Mouse (Mus musculus) gastrocnemius, adult 8-10 months (tissue): ENCODE measurements around the gene Memo1. TPM values are rescaled to one million over a fixed set of nuclear protein-coding genes. Genes with fewer than 3 reads are reported as not detected.
"Not testable (repeated sequence)": the region's sequence is repeated elsewhere in the genome, so short reads cannot be mapped to it uniquely, and the experiment has no call there.

ENCODE experiments used
- DNase-seq, 2 experiments: peaks; one replicate each; pipeline ENCODE4 v3.0.0; 2022; ENCODE audit warnings: low spot score in 2 of 2
- total RNA-seq, 4 experiments: library from RNA; stranded (reverse); gene quantifications; 2 replicates each; pipeline ENCODE4 v1.2.4; 2022

Gene Memo1
- total RNA-seq, 4 experiments from 2014 or later: 46.9 to 53.6 (median 52.8) TPM

DNA sequence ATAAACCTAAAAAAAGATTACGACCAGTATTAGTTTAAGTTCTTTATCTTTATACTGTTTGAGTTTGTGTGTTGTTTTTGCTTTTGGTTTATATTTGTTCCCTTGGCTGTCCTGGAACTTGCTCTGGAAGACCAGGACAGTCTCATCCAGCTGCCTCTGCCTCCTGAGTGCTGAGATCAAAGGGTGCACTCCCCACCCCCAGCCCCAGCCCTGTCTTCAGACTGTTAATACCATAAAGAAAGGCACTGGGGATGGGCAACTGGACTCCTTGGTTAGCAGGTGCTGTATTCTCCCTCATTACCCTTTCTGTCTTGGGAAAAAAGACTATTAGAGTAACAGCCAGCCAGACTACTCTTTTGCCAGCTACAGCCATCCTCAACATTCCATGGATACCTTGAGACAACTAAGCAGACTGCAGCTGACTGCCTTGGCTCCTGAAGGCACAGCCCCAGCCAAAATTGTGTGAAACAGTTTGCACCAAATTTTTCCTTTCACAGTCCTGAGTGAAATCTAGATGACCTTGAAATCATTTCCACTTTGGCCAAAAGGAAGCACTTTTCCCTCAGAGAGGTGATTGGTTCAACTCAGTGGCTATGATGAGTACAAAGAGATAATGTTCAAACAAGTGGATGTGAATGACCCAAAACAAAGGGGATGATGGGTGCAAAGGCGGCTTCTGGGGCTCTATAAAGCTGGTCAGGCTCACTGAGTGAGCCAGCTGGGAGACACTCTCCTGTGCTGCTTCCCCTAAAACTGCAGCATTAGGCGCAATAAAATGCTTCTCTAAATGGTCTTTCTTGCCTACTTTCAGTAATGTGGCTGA, 30.8 kb downstream of the Memo1 start:
- DNase-seq: no peak

DNA sequence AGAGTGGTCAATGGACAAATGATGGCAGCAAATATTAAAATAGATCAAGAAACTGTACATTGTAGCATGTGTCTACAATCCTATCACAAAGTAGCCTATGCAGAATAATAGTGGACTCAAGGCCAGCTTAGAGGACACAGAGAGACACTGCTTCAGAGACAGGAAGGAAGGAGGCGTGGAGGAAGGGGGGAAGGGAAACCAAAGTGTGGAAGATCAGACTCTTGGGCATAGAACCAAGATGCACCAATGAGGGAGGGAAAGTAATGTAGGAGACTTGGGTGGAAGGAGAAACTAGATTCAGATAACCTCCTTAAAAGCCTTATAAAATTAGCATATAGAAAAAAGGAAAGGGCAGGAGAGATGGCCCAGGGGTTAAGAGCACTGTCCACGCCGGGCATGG, 32.9 kb downstream of the Memo1 start:
- DNase-seq: no peak

DNA sequence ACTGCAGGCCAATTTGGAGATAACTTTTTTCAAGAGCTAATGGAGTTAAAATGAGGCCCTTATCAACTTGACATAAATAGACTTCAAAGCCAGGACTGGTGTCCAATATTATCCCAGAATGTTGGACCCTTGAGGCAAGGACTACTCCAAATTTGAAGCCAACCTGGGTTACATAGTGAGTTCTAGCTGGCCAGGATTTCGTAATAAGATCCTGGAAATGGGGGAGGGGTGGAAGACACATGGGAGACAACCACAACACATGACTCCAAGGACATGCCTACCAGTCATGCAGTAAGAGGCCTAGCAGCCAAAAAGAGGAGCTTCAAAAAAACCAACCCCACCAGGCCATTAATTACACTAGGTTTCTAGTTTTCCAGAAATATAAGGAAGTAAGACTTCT, 50.0 kb downstream of the Memo1 start:
- DNase-seq: peak; percentile 20 to 31

DNA sequence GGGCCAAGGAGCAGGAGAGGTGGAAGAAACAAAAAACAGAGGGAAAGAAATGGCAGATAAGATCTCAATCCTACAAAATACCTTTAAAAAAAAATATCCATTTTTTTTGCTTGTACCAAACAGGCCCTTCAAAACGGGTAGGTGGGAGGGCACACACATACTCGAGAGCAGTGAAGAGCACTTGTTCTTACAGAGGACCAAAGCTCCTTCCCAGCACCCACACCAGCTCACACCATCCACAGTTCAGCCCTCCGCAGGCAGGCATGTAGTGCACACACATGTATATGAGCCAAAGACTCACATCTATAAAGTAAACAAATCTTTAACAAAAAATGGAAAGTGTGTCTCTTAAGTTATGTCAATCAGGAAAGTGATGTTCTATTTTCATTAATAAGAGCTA, 52.5 kb downstream of the Memo1 start:
- DNase-seq: no peak

DNA sequence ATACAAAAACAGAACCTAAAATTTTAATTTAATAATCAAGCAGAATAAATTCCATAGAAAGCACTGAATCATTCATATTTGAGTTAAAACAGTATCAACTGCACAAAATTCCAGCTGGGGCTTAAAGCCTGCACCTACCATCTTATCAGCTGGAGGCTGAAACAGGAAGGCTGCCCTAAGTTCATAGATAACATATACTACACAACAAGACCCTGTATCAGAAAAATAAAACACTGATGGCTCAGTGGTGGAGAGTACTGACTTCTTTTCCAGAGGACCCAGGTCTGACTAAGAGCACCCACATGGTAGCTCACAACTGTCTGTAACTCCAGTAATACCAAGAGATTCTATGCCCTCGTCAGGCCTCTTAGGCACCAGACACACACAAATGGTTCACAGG, 55.0 kb downstream of the Memo1 start:
- no peak for DNase-seq

DNA sequence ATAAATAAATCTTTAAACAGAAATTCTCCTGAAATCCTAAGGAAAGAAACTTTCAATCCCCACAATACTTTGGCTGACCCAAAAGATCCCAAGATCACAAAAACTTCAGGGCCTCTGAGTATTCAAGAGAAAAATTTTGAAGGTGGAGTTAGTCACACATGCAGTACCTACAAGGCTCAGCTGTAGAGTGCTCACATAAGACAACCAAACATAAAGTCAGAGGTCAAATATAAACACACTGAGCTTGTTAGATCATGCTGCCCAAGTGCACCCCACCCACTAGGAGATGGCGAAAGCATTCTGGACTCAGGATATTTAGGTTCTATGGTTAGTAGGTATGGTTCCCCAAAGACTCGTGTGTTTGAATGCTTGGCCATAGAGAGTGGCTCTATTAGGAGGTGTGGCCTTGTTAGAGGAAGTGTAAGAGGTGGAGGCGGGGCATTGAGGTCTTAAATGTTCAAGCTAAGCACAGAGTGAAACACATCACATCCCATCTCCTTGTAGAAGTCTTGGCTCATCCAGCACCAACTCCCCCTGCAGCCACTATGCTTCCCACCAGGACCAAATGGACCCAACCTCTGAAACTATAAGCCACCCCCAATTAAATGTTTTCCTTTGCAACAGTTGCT, 67.1 kb downstream of the Memo1 start:
- no peak for DNase-seq

DNA sequence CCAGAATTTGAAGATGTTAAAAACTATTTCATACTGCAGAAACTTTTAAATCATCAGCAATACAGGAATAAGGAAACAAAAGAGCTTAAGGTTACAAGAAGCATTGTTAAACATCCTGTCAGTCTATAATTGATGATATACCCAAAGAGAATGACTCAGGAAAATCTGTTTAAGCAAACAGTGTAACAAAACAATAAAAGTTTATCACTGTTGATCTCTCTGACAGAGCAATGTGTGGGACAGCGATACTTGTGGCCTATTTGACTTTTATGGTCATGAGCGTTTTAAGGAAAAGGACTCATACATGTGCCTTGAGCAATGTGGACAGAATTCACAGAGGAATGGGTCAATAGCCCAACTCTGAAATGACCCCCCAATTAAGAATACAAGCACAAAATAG, 78.0 kb downstream of the Memo1 start:
- no peak for DNase-seq

DNA sequence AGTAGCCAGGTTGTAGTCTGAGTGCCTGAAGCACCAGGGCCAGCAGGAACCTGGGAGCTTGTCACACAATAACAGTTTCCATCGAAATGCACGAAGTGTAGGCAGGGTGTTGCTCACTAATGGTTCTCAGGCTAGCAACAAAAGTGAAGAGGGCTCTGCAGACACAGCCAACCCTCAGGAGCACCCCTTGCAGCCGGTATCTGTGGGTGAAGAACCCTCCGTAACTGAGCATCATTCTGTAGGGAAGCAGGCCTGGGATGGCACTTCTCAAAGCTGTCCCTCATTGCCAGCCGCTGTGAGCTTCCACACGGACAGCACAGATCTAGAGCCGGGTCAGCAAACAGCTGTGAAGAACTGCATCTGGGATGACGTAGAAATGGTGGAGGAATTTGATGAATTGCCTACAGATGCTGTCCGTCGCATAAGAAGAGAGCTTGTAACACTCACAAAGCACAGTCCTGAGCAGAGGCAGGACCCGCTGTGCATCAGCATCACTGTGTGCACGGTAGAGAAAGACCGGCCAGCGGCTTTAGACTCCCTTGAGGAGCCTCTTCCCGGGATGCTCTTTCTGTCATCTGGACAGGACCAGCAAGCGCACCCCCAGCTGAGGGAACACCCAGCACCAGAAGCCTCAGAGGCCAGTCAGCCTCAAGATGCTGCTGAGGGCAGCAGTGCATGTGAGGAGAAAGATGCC, 82.3 kb downstream of the Memo1 start:
- not testable (repeated sequence) for DNase-seq

DNA sequence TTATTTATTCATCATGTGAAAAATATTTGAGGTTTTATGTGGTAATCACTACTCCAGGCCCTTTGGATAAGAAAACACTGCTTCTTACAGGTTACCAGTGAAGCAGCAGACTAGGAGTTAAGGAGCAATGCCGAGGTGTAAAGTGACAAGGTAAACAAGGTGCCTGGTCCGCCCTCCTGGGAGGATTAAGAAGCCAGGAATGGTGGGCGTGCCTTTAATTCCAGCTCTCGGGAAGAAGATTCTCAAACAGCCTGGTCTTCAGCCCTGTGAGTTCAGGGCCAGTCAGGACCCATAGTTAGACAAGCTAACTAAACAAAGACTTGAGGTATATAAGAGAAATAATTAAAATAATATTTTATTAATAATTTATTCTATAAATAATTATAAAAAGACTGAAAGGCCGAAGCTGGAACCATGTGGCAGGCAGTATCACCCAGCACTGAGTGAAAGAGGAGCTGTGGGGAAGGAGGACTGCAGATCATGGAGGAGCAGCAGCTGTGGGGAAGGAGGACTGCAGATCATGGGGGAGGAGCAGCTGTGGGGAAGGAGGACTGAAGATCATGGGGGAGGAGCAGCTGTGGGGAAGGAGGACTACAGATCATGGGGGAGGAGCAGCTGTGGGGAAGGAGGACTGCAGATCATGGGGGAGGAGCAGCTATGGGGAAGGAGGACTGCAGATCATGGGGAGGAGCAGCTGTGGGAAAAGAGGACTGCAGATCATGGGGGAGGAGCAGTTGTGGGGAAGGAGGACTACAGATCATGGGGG, 86.0 kb downstream of the Memo1 start:
- no peak for DNase-seq

DNA sequence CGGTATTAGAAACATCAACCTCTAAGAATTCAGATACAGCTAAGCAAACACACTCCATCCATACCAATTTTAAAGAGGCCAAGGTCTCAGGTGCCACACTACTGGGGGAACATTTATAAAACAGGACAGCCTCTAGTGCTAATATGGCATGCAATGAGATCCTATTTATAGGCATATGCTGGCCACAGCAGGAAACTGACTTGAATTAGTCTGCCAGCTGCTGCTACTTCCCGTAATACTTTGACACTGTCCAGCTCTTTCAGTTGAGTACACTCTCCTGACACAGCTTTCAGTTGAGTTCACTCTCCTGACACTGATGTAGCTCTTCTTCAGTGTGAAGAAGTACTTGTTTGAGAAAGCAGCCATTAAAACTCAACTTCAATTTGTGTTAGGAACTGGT, 99.4 kb downstream of the Memo1 start:
- DNase-seq: peak in 1 of 2 experiments; percentile 23

DNA sequence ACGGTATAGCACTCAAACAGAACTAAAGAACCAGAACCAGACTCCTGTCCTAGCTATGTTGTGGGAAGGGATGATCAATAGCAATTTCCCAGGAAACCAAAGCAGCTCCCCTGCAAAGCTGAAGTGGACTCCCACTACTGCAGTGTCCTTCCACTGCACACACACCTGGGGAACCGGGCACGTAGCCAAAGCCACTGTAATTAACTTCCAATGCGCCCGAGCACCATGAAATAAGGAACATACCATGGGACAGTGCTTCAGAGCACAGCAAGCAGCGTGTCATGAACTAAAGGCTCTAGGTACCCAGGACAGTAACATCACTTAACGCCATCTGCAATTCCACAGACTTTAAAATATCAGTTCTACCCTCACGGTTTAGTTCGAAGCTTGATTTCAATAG, 100.6 kb downstream of the Memo1 start:
- DNase-seq: no peak

DNA sequence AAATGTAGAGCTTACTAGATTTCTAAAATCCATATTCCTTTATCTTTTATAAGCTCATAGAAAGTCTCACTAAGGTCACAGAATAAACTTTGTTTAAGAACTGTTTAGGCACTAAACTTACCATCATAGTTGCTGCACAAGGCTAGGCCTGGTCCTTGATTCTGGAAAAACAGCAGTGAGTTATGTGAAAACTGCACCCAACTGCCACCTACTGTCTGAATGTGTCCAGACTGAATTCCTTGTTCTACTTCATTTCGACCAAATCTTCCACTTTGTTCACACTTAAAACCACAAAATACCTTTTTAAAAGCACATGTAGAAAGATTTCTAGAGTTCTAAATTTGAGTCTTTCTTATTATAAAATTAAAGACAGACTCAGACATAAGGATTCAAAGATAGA, 101.9 kb downstream of the Memo1 start:
- no peak for DNase-seq

DNA sequence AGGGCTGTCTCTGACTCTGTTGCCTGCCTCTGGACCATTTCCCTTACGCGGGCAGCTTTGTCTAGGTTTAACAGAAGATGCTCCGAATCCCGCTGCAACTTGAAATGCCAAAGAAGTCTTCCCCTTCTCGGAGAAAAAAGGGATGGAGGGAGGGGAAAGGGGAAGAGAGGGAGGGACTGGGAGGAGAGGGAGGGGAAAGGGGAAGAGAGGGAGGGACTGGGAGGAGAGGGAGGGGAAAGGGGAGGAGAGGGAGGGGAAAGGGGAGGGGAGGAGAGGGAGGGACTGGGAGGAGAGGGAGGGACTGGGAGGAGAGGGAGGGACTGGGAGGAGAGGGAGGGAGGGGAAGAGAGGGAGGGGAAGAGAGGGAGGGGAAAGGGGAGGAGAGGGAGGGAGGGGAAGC, 103.9 kb downstream of the Memo1 start:
- DNase-seq: no peak

DNA sequence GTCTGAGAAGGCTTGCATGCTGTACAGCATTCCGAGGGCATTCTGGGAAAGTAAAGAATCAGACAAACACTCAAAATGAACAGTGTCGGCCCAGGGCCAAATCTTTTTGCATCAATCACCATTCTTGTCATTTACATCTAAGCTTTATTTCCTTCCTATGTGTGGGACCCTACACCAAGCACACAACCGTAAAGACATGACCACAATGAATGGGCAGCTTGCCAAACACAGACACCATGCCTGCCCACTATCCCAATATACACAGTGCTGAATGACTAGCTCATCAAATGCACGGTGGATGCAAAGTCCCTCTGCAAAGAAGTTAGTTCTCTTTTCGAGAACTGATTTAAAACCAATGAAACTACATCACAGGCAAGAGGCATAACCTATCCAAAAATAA, 109.1 kb downstream of the Memo1 start:
- DNase-seq: no peak

DNA sequence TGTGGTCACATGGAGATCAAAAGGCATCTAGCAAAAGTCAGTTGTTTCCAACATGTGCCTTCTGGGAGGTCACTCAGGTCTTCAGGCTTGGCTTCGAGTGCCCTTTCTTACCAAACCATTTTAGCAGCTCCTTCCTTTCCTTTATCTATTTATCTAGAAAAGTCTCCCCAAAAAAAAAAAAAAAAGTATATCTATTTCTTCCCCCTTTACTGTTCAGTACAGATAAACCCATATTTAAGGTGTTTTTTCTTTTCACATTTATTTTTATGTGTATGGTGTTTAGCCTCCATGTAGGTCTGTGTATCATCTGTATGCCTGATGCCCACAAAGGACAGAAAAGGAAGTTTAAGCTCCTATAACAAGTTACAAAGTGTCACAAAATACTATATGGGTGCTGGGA, 110.6 kb downstream of the Memo1 start:
- DNase-seq: no peak

DNA sequence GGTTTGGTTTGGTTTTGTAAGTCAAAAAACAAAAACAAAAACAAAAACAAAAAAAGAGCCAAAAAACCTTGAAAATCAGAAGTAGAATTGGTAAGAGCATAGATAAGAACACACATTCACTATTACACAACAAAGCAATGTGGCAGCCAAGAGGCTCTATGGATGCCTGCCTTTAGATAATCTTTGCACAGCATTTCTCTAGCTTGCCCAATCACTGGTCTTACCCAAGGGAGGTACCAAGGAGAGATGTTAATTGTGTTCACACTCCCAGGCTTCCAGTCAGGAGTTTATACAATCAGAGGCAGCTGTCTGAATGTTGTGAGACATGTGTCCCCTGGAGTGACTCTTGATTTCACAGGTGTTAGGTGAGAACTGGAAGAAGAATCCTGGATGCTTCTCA, 114.4 kb downstream of the Memo1 start:
- DNase-seq: no peak

DNA sequence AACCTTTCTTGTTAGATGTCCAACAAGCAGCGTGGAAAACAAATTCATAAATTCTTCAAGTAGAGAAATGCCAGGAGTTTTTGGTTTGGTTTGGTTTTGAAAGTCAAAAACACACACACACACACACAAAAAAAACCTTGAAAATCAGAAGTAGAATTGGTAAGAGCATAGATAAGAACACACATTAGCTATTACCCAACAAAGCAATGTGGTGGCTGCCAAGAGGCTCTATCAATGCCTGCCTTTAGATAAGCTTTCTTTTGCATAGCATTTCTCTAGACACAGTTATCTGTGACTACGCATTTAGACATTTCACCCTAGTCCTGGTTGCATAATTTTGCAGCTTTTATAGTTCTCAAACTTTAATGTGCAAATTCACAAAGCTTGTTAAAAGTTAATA, 115.7 kb downstream of the Memo1 start:
- not testable (repeated sequence) for DNase-seq

DNA sequence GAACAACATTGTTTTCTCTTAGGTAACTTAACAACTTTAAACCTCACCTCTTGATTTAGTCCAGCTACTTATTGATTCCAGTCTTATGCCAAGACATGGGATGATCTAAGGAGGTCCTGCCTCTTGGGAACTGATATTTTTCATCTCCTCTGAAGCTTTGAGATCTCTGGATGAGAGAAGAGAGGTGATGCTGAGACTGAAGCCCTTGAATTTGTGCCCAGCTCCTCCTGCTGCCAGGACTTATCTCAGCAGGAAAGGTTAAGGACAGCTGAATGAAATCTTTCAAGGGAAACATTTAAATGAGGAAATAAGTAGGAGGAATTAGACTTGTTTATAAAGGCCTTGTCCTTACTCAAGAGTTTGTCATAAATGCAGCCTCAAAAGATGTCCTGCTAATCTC, 121.6 kb downstream of the Memo1 start:
- DNase-seq: no peak

DNA sequence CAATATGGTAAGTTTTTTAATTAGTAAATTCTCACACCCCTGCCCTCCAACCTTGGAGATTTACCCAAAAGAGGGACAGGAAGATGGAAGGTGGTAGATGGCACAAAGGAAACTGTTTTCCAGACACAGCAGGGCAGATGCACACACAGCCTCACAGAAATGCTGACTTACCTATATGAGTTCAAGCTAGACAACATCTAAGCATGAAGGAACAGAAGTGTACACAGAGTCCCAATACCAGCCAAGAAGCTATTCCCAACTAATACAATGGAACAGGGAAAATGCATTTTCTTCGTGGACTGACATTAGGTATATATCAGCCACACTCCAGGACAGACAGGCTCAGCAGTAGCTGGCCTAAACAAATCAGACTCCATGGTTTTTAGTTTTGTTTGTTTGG, 122.5 kb downstream of the Memo1 start:
- no peak for DNase-seq

DNA sequence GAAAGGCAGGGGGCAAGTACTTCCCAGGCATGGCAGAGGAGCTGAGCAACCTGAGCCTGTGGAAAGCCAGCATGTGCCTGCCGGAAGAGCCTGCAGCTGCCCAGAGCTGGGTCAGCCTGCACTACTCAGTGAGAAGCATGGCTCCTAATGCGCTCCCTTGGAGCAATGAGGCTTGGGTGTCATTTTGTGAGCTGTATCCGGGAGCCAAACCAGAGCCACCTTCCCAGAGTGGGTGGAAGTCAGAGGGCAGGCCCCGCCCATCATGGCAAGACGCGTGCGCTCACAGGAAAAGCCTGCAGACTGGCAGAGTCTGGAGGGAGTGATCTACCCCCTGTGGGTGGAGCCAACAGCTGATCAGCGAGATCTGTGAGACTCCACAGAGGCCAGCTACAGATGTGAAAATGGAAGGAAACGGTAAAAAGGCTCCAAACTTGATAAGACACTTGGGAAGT, 135.9 kb downstream of the Memo1 start:
- DNase-seq: peak; percentile 4 to 30

DNA sequence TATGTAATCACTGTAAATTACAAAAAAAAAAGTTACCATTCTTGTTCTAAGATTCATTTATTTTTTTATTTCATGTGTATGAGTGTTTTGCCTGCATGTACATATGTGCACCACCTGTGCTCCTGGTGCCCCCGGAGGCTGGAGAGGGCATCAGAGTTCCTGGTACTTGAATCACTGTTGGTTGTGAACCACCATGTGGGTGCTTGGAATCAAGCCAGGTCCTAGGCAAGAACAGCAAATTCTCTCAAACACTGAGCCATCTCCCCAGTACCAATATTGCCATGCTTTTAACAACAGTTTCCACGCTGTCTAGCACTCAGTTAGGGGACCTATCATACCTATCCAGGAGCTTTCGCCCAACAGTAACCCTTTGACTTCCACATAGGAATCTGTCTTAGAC, 137.2 kb downstream of the Memo1 start:
- DNase-seq: no peak
